Mouse (Mus musculus) R1 (cell line): ENCODE data around the gene Gnas.

Experiments
- DNase-seq: peaks from one replicate; pipeline ENCODE4 v3.0.0-alpha.2; 2018; ENCODE audit warnings: low read depth, low spot score

The Gnas gene

DNA sequence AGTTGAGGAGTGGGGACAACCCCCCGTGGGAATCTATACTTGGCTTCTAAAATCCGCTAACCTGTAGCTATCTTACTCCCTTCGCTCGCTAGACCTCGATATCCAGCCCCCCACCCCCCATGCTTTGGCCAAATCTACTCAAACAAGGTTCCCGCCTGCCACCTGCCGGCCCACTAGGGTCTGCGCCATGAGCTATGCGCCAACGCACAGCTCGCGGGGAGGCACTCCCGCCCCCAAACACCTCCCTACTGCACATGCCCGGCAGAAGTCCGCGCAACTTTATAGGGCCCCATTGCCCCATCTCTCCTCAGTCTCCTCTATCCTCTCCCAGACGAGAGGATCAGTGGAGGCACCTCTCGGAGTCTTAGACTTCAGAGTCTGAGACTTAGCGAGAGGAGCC lies at the start of gene Gnas:
TSS of gene Gnas (plus strand) at position 310 of the 400 bp plus-strand sequence.
- DNase-seq, result peak; percentile 85

GRCm38 (mm10) chr2:174242431-174242830 lies 41.7 kb upstream of the Gnas start:
- DNase-seq, result no peak

DNA sequence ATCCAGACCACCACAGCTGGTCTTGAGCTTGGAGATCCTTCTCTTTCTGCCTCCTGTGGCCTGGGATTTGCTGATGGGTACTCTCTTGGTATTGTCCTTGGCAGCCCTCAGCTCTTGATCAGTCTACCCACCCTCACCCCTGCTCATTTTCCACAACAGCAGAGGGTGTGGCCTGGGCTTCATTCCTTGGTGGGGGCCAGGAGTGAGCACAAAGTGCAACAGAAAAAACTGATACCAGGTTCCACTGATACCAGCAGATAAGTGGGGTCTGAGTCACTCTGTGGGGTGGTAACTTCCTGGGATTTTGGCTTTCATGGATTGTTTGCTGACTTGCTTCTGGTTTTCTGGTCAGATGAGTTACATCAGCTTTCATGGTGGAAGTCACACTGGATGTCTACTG lies 32.2 kb upstream of the Gnas start:
- no peak for DNase-seq

DNA sequence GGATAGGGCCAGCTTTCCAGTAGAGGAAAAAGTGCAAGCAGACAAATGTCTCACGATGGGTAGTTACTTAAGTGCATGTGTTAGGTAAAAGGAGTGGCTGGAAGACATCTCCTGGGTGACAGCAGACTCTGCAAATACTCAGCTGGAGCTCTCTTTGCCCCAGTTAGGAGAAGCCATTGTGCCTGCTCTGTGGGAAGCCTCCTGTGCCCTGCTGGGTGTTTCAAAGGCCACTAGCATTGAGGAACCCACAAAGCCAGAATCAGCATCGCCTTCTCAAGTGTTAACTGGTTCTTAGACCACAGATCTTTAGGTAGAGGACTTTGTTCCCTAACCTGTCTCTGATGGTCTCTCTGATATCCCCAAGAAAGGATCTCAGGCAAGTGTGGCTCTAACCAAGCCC lies 26.8 kb upstream of the Gnas start:
- DNase-seq, result peak; percentile 49

DNA sequence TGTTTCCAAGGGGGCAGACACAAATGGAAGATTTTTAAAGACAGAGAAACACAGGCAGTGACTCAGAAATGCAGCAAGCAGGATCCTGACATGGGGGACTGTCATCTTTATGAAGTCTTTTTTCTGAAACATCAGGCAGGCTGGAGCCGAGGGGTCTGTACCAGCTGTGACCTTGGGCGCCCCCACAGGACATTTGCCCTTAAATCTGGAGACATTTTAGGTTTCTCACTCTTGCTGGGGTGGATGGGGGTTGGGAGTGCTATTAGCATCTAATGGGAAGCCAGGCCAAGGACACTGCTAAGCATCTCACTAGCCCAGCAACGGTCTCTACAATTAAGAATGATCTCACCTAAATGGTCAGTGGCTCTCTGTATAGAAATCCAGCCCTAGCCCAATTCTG lies 24.1 kb upstream of the Gnas start:
- DNase-seq, result no peak

DNA sequence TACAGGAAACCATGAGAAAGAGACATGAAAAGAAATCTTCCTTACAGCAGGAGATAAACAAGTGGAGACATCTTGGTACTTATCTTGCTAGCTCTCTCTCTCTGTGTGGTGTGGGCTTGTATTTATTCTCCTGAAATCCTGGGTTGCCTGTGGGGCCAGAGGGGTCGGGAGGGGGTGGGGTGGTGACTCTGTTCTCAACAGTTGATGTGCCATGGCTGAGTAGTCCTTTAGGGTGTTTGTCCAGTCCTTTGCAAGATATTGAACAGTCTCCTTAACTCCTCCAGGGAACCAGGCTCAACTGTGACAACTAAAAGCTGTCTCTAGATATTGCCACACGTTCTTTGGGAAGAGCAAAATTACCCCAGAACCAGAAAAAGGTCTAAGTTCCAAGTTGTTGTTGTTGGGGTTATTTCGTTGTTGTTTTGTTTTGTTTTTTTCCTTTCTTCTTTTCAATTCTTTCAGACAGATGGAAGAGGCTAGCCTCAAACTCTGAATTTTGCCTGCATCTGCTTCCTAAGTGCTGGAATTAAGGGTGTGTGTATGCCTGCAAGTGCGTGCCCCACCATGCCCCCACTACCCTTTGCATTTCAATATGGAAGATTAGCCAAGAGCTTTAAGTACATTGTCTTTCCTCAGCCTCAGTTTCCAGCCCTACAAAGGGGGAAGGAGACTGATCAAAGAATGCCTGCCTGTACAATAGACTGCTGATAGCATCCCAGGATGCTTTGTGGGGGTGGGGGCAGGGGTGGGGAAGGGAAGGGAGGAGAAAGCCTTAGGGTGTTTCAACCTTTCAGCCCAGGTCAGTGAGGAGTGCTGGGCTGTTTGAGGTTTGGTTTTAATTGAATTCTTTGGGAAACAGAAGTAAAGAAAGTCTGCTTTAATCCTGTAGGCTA lies 23.0 kb upstream of the Gnas start:
- peak; percentile 98 for DNase-seq

DNA sequence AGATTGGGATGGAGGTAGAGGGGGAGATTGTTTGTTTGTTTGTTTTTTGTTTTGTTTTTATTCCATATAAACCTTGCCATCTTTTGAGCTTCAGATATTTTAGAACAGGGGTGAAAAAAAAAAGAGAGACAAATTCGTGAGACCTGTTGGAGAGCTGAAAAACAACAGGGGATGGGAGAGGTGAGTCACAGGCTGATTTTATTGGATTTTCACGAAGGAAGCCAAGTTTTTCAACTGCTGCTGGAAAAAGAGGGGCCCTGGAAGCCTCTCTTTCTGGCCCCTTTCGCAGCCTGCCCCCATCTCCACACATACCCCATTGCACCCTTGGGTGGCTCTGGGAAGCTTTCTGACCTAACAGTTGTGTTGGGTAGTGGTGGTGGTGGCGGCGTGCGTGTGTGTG lies 22.3 kb upstream of the Gnas start:
- no peak for DNase-seq

DNA sequence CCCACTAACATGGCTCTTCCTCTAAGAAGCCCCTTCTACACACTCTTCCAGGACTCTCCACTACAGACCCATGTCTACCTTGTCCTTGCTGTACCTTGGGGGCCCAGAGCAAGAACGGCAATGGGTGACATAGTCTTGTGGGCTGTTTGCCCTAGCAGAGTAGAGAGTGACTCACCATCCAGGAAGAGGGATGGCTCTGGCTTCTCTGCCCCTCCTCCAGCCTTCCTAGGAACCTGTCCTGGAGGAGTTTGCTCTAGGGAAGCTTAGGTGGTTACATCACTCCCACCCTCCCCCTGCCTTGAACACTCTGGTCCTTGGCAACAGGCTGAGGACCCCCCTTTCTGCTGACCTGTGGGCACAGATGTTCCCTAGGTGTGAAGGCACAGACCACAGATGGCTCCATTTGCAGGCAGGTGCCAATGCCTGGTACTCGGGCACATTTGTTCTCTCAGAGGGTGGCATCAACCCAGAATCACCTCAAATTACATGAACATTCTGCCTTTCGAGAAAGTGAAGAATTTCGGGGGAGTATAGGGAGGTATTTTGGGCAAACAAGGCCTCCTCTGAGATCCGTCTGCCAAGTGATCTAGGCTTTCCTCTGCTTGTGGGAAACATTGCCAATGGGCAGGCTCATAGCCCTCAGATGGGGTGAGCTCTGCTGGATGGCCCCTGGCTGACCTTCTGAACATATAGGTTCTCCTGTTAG lies 20.9 kb upstream of the Gnas start:
- DNase-seq, result peak; percentile 68

GRCm38 (mm10) chr2:174264248-174264647 lies 19.9 kb upstream of the Gnas start:
- peak; percentile 51 for DNase-seq

DNA sequence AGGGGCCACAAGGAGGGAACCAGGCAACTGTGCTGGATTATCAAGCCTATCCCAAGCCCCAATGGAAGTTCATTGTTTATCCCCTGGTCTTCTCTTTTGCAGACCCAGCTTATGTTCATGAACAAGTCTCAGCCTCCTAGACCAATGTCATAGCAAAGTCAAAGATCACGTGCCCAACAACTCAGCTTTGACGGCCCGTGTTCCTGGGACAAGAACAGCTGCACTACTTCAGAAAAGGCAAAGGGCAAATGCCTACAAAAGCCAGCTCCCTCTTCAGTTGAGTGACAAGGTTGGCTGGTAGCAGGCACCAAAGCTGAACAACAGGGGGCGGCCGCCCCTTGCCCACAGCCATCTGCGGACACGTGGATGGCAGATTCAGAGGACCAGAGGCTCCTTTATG lies 13.7 kb upstream of the Gnas start:
- DNase-seq, result peak; percentile 61

DNA sequence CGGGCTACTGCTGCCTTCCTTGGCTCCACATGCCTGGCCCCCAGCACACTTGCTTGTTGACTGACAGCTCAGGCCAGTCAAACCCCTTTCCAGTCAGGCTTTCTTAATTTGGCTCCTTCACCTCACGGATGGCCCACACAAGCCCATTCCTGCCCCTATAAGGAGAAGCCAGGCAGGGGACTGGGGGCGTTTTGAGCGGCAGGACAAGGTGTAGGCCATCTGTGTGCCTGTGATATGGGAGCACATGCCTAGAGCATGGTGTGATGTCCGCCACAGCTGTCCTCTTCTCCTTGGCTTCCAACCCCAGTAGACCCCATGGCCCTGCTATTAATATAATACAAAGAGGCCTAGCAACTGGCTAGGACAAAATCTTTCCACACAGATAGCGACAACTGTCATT lies 12.7 kb upstream of the Gnas start:
- no peak for DNase-seq

GRCm38 (mm10) chr2:174273131-174273530 lies 11.0 kb upstream of the Gnas start:
- peak; percentile 72 for DNase-seq

- DNase-seq, result no peak
Measured at GRCm38 (mm10) chr2:174273961-174274360, 10.2 kb upstream of the Gnas start.

GRCm38 (mm10) chr2:174279771-174280170 lies 4.3 kb upstream of the Gnas start:
- DNase-seq, result no peak

- DNase-seq, result peak; percentile 72
Measured at GRCm38 (mm10) chr2:174283341-174283740, 779 bp upstream of the Gnas start.

DNA sequence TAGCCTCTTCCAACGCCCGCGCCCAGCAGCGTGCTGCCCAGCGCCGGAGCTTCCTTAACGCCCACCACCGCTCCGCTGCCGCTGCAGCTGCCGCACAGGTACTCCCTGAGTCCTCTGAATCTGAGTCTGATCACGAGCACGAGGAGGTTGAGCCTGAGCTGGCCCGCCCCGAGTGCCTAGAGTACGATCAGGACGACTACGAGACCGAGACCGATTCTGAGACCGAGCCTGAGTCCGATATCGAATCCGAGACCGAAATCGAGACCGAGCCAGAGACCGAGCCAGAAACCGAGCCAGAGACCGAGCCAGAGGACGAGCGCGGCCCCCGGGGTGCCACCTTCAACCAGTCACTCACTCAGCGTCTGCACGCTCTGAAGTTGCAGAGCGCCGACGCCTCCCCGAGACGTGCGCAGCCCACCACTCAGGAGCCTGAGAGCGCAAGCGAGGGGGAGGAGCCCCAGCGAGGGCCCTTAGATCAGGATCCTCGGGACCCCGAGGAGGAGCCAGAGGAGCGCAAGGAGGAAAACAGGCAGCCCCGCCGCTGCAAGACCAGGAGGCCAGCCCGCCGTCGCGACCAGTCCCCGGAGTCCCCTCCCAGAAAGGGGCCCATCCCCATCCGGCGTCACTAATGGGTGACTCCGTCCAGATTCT lies 812 bp downstream of the Gnas start:
- peak; percentile 90 for DNase-seq

GRCm38 (mm10) chr2:174285921-174286470 lies 1.9 kb downstream of the Gnas start:
- no peak for DNase-seq

DNA sequence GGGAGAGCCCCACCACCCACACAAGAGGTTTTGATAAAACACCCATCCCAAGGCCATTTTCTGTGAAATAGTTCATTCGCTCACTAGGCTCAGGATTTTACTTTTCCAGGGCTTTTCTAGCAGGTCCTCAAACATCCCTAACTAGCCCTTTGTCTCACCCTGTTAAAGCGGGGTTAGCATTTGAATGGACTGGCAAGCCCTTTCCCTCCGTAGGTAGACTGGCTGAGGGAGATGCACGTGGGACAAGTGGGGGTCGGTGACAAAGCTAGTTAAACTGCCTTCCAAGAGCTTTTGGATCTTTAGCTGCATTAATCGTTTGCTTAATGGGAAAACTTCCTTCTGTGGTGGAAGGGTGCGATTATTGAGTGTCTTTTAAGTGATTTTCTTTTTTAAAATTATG lies 3.8 kb downstream of the Gnas start:
- DNase-seq, result peak; percentile 92

DNA sequence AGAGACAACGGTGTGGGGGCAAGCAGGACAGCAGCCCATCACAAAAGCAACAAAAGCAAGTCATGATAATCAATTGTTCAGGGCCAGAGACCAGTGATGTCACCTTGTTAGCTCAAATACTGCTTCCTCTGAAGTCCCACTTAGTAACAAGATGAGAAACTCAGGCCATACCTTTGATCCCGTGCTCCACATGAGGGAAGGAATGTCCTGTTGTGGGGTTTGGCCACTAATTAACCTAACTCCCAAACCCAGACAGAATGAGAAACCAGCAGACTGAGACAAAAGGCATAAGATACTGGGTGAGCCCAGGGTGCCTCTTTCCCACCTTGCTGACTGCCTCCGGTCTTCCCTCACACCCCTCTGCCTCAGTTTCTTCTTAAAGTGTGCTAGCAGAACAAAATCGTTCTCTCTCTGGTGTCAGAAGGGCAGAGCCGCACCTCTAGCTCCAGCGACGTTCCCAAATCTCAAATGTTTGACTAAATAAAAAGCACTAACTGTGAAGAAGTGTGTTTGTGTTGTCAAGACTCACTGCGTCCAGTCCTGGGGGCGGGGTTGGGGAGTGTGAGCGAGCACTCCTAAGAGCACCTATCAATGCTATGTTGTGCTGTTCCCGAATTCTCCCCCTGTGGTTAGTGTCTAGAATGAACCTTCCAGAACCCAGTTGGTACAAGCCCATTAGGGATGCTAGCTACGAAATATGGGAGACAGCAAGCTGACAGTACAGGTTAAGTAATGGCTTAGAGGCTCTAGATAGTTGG lies 4.7 kb downstream of the Gnas start:
- peak; percentile 78 for DNase-seq

- no peak for DNase-seq
Measured at GRCm38 (mm10) chr2:174291029-174291661, 7.0 kb downstream of the Gnas start.

- no peak for DNase-seq
Measured at GRCm38 (mm10) chr2:174291662-174292030, 7.5 kb downstream of the Gnas start.
